Mouse (Mus musculus) small intestine, adult 2 months (tissue): ENCODE results near the gene Neo1.

Experiments
- CTCF ChIP-seq: fragments of 200-500 bp; IDR thresholded peaks from 2 replicates; pipeline ENCODE4 v1.5.1; 2012; ENCODE audit warnings: low read depth, mild to moderate bottlenecking, control low read depth, inconsistent platforms, low read length, moderate library complexity, mixed read lengths; ENCODE audit not compliant: insufficient replicate concordance, insufficient read length; ENCODE audit errors: extremely low read depth
- POLR2A ChIP-seq: fragments of 200-500 bp; IDR thresholded peaks from 2 replicates; pipeline ENCODE4 v1.6.1; 2012; ENCODE audit warnings: low read depth, mild to moderate bottlenecking, control low read depth, inconsistent platforms, low read length, moderate library complexity

GRCm38 (mm10) chr9:59036732-59037341, 596 bp upstream of the Neo1 start:
- TF ChIP-seq CTCF (no peak), POLR2A (0 out of 2 replicates have a peak, but pooled peaks have one; percentile 17)
